Mouse (Mus musculus): Measurements from ENCODE around the gene Myo9b. TPM values are rescaled to one million over a fixed set of nuclear protein-coding genes. Genes with fewer than 3 reads are reported as not detected.

Gene Myo9b
- total and polyA plus RNA-seq, 2 experiments from 2014 or later: 8.6 to 38.4 TPM

DNA sequence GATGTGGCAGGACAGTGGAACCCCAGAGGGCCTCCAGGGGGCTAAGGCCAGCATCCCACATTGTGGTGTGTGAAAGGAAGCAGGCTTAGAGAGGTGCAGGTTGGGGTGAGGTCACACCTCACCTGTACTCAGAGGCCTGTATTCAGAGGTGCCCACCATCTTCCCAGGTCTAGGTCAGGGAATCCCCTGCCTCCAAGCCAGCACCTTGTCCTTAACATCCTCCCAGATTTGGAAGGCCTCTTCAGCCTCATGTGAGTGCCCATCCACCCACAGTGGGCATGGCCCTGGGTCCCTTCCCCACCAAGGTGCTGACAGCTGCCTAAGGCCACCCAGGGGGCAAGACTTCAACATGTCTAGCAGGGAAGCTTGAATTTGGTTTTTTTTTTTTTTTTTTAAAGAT, 128.9 kb downstream of the Myo9b start:
- no peak for TF ChIP-seq CTCF (IDR thresholded peaks at IDR 0.05; ENCODE audit: low read depth)
- no peak for ATAC-seq
- no peak overlapping the region for H3K4me2 ChIP-seq (ENCODE audit: low read depth, low read length)
- H3K9ac ChIP-seq (replicated peaks; ENCODE audit: low read length): no peak overlapping the region
- H3K27me3 ChIP-seq (ENCODE audit: insufficient read depth, low read length): no peaks in the 10 kb centered on the region
- 0 out of 2 replicates have a peak, but pooled peaks cover 4% of the 10 kb centered on the region for H3K36me3 ChIP-seq (ENCODE audit: insufficient read depth, low read length)
- no peaks in the 10 kb centered on the region for H3K9me3 ChIP-seq (ENCODE audit: low read length)
- H3K27ac ChIP-seq: no peak overlapping the region
- no peak for DNase-seq (ENCODE audit: low spot score)
- peaks cover 13% of the 10 kb centered on the region for H3K4me1 ChIP-seq (ENCODE audit: insufficient read depth, low read length)
- H3K4me3 ChIP-seq (ENCODE audit: low read length): no peak overlapping the region

- WGBS: 82% methylated on average over 9 of the region's 9 CpGs
- no peak for TF ChIP-seq CTCF (IDR thresholded peaks at IDR 0.05; ENCODE audit: low read depth)
- Histone ChIP-seq H3K9ac (replicated peaks; ENCODE audit: low read length) (no peak overlapping the region), H3K27ac (no peak overlapping the region), H3K4me3 (ENCODE audit: low read length) (no peak overlapping the region), H3K9me3 (ENCODE audit: low read length) (no peaks in the 10 kb centered on the region), H3K4me1 (ENCODE audit: insufficient read depth, low read length) (peaks cover 11% of the 10 kb centered on the region), H3K27me3 (ENCODE audit: insufficient read depth, low read length) (no peaks in the 10 kb centered on the region), H3K4me2 (ENCODE audit: low read depth, low read length) (no peak overlapping the region), H3K36me3 (ENCODE audit: insufficient read depth, low read length) (0 out of 2 replicates have a peak, but pooled peaks cover 4% of the 10 kb centered on the region)
- DNase-seq (ENCODE audit: low spot score) (no peak), ATAC-seq (no peak)
Measured at GRCm38 (mm10) chr8:71402446-71402964, 130.0 kb downstream of the Myo9b start.

GRCm38 (mm10) chr8:71403107-71403885, 130.8 kb downstream of the Myo9b start:
- TF ChIP-seq CTCF (IDR thresholded peaks at IDR 0.05; ENCODE audit: low read depth): no peak
- Histone ChIP-seq H3K4me2 (ENCODE audit: low read depth, low read length) (no peak overlapping the region), H3K4me1 (ENCODE audit: insufficient read depth, low read length) (peaks cover 9% of the 10 kb centered on the region; the same call in 1 of the 2 replicates), H3K36me3 (ENCODE audit: insufficient read depth, low read length) (0 out of 2 replicates have a peak, but pooled peaks cover 4% of the 10 kb centered on the region), H3K27ac (no peak overlapping the region), H3K4me3 (ENCODE audit: low read length) (no peak overlapping the region), H3K9me3 (ENCODE audit: low read length) (no peaks in the 10 kb centered on the region), H3K9ac (replicated peaks; ENCODE audit: low read length) (no peak overlapping the region), H3K27me3 (ENCODE audit: insufficient read depth, low read length) (no peaks in the 10 kb centered on the region)
- 86% methylated on average over 6 of the region's 6 CpGs for WGBS
- DNase-seq (ENCODE audit: low spot score) (no peak), ATAC-seq (no peak)

DNA sequence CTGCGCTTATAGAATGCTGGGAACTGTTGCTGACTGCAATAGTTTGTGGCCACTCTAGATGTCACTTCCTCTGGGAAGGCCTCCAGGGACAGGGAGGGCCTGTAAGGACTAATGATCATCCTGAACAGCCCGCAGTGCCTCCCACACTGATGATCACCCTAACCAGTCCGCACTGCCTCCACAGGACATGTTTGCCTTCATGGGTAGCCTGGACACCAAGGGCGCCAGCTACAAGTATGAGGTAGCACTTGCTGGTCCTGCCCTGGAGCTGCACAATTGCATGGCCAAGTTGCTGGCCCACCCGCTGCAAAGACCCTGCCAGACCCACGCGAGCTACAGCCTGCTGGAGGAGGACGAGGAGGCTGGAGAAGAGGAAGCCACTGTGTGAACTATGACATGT, 131.5 kb downstream of the Myo9b start:
- 92% methylated on average over 8 of the region's 8 CpGs for WGBS
- TF ChIP-seq CTCF (IDR thresholded peaks at IDR 0.05; ENCODE audit: low read depth): no peak
- H3K9ac ChIP-seq (replicated peaks; ENCODE audit: low read length): no peak overlapping the region
- H3K4me2 ChIP-seq (ENCODE audit: low read depth, low read length): no peak overlapping the region
- H3K27me3 ChIP-seq (ENCODE audit: insufficient read depth, low read length): no peaks in the 10 kb centered on the region
- H3K27ac ChIP-seq: no peak overlapping the region
- no peaks in the 10 kb centered on the region for H3K9me3 ChIP-seq (ENCODE audit: low read length)
- H3K36me3 ChIP-seq (ENCODE audit: insufficient read depth, low read length): 0 out of 2 replicates have a peak, but pooled peaks cover 4% of the 10 kb centered on the region
- ATAC-seq: no peak
- no peak overlapping the region for H3K4me3 ChIP-seq (ENCODE audit: low read length)
- peaks cover 9% of the 10 kb centered on the region; the same call in 1 of the 2 replicates for H3K4me1 ChIP-seq (ENCODE audit: insufficient read depth, low read length)
- DNase-seq (ENCODE audit: low spot score): no peak

- DNase-seq (ENCODE audit: low spot score) (no peak), ATAC-seq (no peak)
- WGBS: 80% methylated on average over 9 of the region's 9 CpGs
- H3K36me3 ChIP-seq (ENCODE audit: insufficient read depth, low read length): no peaks in the 10 kb centered on the region
- H3K27me3 ChIP-seq (ENCODE audit: insufficient read depth, low read length): no peaks in the 10 kb centered on the region
- no peaks in the 10 kb centered on the region for H3K9me3 ChIP-seq (ENCODE audit: low read length)
- no peak for TF ChIP-seq CTCF (IDR thresholded peaks at IDR 0.05; ENCODE audit: low read depth)
- no peak overlapping the region for H3K27ac ChIP-seq
- H3K9ac ChIP-seq (replicated peaks; ENCODE audit: low read length): no peak overlapping the region
- H3K4me1 ChIP-seq (ENCODE audit: insufficient read depth, low read length): peaks cover 9% of the 10 kb centered on the region; the same call in 1 of the 2 replicates
- H3K4me2 ChIP-seq (ENCODE audit: low read depth, low read length): no peak overlapping the region
- H3K4me3 ChIP-seq (ENCODE audit: low read length): no peak overlapping the region
Measured at GRCm38 (mm10) chr8:71404951-71405351, 132.4 kb downstream of the Myo9b start.

GRCm38 (mm10) chr8:71405401-71406098, 133.0 kb downstream of the Myo9b start, which contains the start of gene Ankle1:
TSS of gene Ankle1 (plus strand) at chr8:71406010.
- Histone ChIP-seq H3K4me1 (ENCODE audit: insufficient read depth, low read length) (peaks cover 9% of the 10 kb centered on the region; the same call in 1 of the 2 replicates), H3K27ac (no peak within 1 kb of the TSS; the same call in 1 of the 2 replicates)
- 15% methylated on average over 33 of the region's 33 CpGs for WGBS

More at GRCm38 (mm10) chr8:71405401-71406098, 133.0 kb downstream of the Myo9b start, which contains the start of gene Ankle1:
- no peaks in the 10 kb centered on the region for H3K9me3 ChIP-seq (ENCODE audit: low read length)
- H3K4me3 ChIP-seq (ENCODE audit: low read length): peak within 1 kb of the TSS; percentile 45
- H3K9ac ChIP-seq (replicated peaks; ENCODE audit: low read length): peak within 1 kb of the TSS; percentile 42; the same call in 1 of the 2 replicates
- H3K36me3 ChIP-seq (ENCODE audit: insufficient read depth, low read length): no peaks in the 10 kb centered on the region
- peak; percentile 91 for ATAC-seq
- H3K27me3 ChIP-seq (ENCODE audit: insufficient read depth, low read length): no peaks in the 10 kb centered on the region
- peak within 1 kb of the TSS; percentile 97 for H3K4me2 ChIP-seq (ENCODE audit: low read depth, low read length)
- peak; percentile 94 for DNase-seq (ENCODE audit: low spot score)
- TF ChIP-seq CTCF (IDR thresholded peaks at IDR 0.05; ENCODE audit: low read depth): peak; percentile 81

Data from hindbrain, postnatal 0 days (tissue).